Mouse (Mus musculus) lung, embryonic 14.5 days (tissue): ENCODE results near the gene Ssbp4. TPM values are rescaled to one million over a fixed set of nuclear protein-coding genes. Genes with fewer than 3 reads are reported as not detected.

Experiments used
- ATAC-seq: fragments of 200-750 bp; cut with Nextera tagmentation; 2 replicates; pipeline ENCODE4 v1.8.0; 2017; ENCODE audit warnings: mild to moderate bottlenecking, moderate TSS enrichment, moderate library complexity; ENCODE audit not compliant: insufficient read depth
- DNase-seq: peaks from one replicate; pipeline ENCODE4 v3.0.0-alpha.2; 2015
- H3K27ac ChIP-seq: fragments of 300-500 bp; sonication (generic); 2 replicates; pipeline ENCODE4 v1.5.1; 2014; ENCODE audit warnings: low read depth, mild to moderate bottlenecking, moderate library complexity
- H3K27me3 ChIP-seq: fragments of 300-500 bp; sonication (generic); 2 replicates; pipeline ENCODE4 v1.6.1; 2014; ENCODE audit warnings: low read length, control low read depth; ENCODE audit not compliant: insufficient read depth
- H3K36me3 ChIP-seq: fragments of 300-500 bp; sonication (generic); 2 replicates; pipeline ENCODE4 v1.6.1; 2014; ENCODE audit warnings: control low read depth; ENCODE audit not compliant: insufficient read depth
- H3K4me1 ChIP-seq: fragments of 300-500 bp; sonication (generic); 2 replicates; pipeline ENCODE4 v1.6.1; 2014; ENCODE audit warnings: antibody characterized with exemption, control low read depth; ENCODE audit not compliant: insufficient read depth
- H3K4me2 ChIP-seq: fragments of 300-500 bp; sonication (generic); 2 replicates; pipeline ENCODE4 v1.6.1; 2014; ENCODE audit warnings: mild to moderate bottlenecking
- H3K4me3 ChIP-seq: fragments of 300-500 bp; sonication (generic); 2 replicates; pipeline ENCODE4 v1.5.1; 2014; ENCODE audit warnings: low read depth, low read length
- H3K9ac ChIP-seq: fragments of 300-500 bp; sonication (generic); 2 replicates; pipeline ENCODE4 v1.6.1; 2014
- H3K9me3 ChIP-seq: fragments of 300-500 bp; sonication (generic); 2 replicates; pipeline ENCODE4 v1.6.1; 2016; ENCODE audit warnings: low read depth, low read length, control low read depth
- CTCF ChIP-seq: IDR thresholded peaks from 2 replicates; pipeline ENCODE4 v1.5.1; 2016; ENCODE audit warnings: antibody characterized with exemption, low read depth
- WGBS: fragments of 180-500 bp; shearing (Covaris S2); extraction: QIAGEN DNeasy Blood & Tissue Kit; methylation state at CpG from one replicate; pipeline ENCODE4 v1.1.7; 2014; 5-methylcytosine and 5-hydroxymethylcytosine counted together
- polyA plus RNA-seq: library from polyadenylated mRNA; unstranded; fragments of >200 nt; fragmentation: Nextera tagmentation; extraction: Ambion mirVana; gene quantifications from 2 replicates; pipeline ENCODE4 v1.2.1, GENCODE M21; 2014

The Ssbp4 gene
- polyA plus RNA-seq, 1 experiment from 2014 or later = 143 TPM

- H3K36me3 ChIP-seq = no peaks in the 10 kb centered on the region
- DNase-seq (no peak), ATAC-seq (no peak)
- no peak overlapping the region for H3K4me2 ChIP-seq
- 0 out of 2 replicates have a peak, but pooled peaks cover 5% of the 10 kb centered on the region for H3K4me1 ChIP-seq
- WGBS = 66% methylated on average over 5 of the region's 5 CpGs
- no peaks in the 10 kb centered on the region for H3K27me3 ChIP-seq
- peak overlapping the region; percentile 36; the same call in 1 of the 2 replicates for H3K27ac ChIP-seq
- no peaks in the 10 kb centered on the region for H3K9me3 ChIP-seq
- no peak for TF ChIP-seq CTCF
- H3K4me3 ChIP-seq = no peak overlapping the region
- H3K9ac ChIP-seq = no peak overlapping the region
These were observed 5.8 kb upstream of the Ssbp4 start for GRCm38 (mm10) chr8:70614469-70614868.

GRCm38 (mm10) chr8:70613763-70614162, 5.1 kb upstream of the Ssbp4 start:
- Histone ChIP-seq H3K4me3 (no peak overlapping the region), H3K27me3 (no peaks in the 10 kb centered on the region), H3K9me3 (no peaks in the 10 kb centered on the region), H3K4me1 (peaks cover 10% of the 10 kb centered on the region; the same call in 1 of the 2 replicates), H3K36me3 (no peaks in the 10 kb centered on the region), H3K4me2 (no peak overlapping the region), H3K9ac (no peak overlapping the region), H3K27ac (no peak overlapping the region; the same call in 1 of the 2 replicates)
- 6% methylated on average over 1 of the region's 1 CpGs for WGBS
- ATAC-seq = no peak
- no peak for TF ChIP-seq CTCF
- peak; percentile 44 for DNase-seq

GRCm38 (mm10) chr8:70611849-70612248, 3.2 kb upstream of the Ssbp4 start:
- DNase-seq (peak; percentile 94), ATAC-seq (no peak)
- Histone ChIP-seq H3K27ac (peak overlapping the region; percentile 80), H3K4me2 (peak overlapping the region; percentile 97), H3K9ac (peak overlapping the region; percentile 58), H3K4me1 (peaks cover 18% of the 10 kb centered on the region; the same call in 1 of the 2 replicates), H3K4me3 (peak overlapping the region; percentile 83), H3K27me3 (no peaks in the 10 kb centered on the region), H3K36me3 (no peaks in the 10 kb centered on the region), H3K9me3 (no peaks in the 10 kb centered on the region)
- TF ChIP-seq CTCF = peak; percentile 99
- WGBS = under 1% methylated on average over 6 of the region's 6 CpGs

- Histone ChIP-seq H3K4me2 (peak overlapping the region; percentile 97), H3K9me3 (no peaks in the 10 kb centered on the region), H3K36me3 (no peaks in the 10 kb centered on the region), H3K27me3 (no peaks in the 10 kb centered on the region), H3K9ac (peak overlapping the region; percentile 58), H3K27ac (peak overlapping the region; percentile 99), H3K4me1 (peaks cover 18% of the 10 kb centered on the region; the same call in 1 of the 2 replicates), H3K4me3 (peak overlapping the region; percentile 83)
- ATAC-seq (no peak; the same call in 1 of the 2 replicates), DNase-seq (peak; percentile 80)
- under 1% methylated on average over 54 of the region's 54 CpGs for WGBS
- peak; percentile 95 for TF ChIP-seq CTCF
These were observed 2.4 kb upstream of the Ssbp4 start for GRCm38 (mm10) chr8:70610796-70611771.

GRCm38 (mm10) chr8:70609849-70610795, 1.4 kb upstream of the Ssbp4 start:
- under 1% methylated on average over 42 of the region's 45 CpGs for WGBS
- no peaks in the 10 kb centered on the region for H3K27me3 ChIP-seq
- peaks cover 18% of the 10 kb centered on the region; the same call in 1 of the 2 replicates for H3K4me1 ChIP-seq
- peak overlapping the region; percentile 99 for H3K27ac ChIP-seq
- peak; percentile 97 for DNase-seq
- ATAC-seq = peak; percentile 65
- no peaks in the 10 kb centered on the region for H3K9me3 ChIP-seq
- peak overlapping the region; percentile 65 for H3K9ac ChIP-seq
- H3K4me2 ChIP-seq = peak overlapping the region; percentile 97
- TF ChIP-seq CTCF = no peak
- peak overlapping the region; percentile 83 for H3K4me3 ChIP-seq
- no peaks in the 10 kb centered on the region for H3K36me3 ChIP-seq

GRCm38 (mm10) chr8:70609368-70609848, 736 bp upstream of the Ssbp4 start:
- ATAC-seq = peak; percentile 72
- H3K9ac ChIP-seq = peak overlapping the region; percentile 65
- peak overlapping the region; percentile 99 for H3K27ac ChIP-seq
- no peaks in the 10 kb centered on the region for H3K36me3 ChIP-seq
- TF ChIP-seq CTCF = no peak
- peak overlapping the region; percentile 97 for H3K4me2 ChIP-seq
- under 1% methylated on average over 32 of the region's 39 CpGs for WGBS
- peak; percentile 94 for DNase-seq
- H3K4me3 ChIP-seq = peak overlapping the region; percentile 83
- H3K27me3 ChIP-seq = no peaks in the 10 kb centered on the region
- peaks cover 18% of the 10 kb centered on the region; the same call in 1 of the 2 replicates for H3K4me1 ChIP-seq
- H3K9me3 ChIP-seq = no peaks in the 10 kb centered on the region
